Mouse (Mus musculus) CH12.LX (cell line): ENCODE results near the gene Cftr. TPM values are rescaled to one million over a fixed set of nuclear protein-coding genes. Genes with fewer than 3 reads are reported as not detected.

Experiments
- DNase-seq: peaks from one replicate; pipeline ENCODE4 v3.0.0-alpha.2; 2013; ENCODE audit errors: extremely low read depth
- H3K27ac ChIP-seq: 2 replicates; pipeline ENCODE4 v1.5.1; 2012; ENCODE audit warnings: low read depth, mild to moderate bottlenecking, control low read depth, moderate library complexity; ENCODE audit not compliant: insufficient read depth
- H3K27me3 ChIP-seq: replicated peaks from 2 replicates; pipeline ENCODE3; 2012; ENCODE audit warnings: inconsistent platforms
- H3K36me3 ChIP-seq, 2 experiments: replicated peaks in 1 of 2; 2 replicates each; pipeline versions ENCODE3 to v1.6.1; 2012; ENCODE audit warnings: inconsistent platforms in 1 of 2, low read length in 1 of 2, mild to moderate bottlenecking in 1 of 2, mixed read lengths in 1 of 2, moderate library complexity in 1 of 2; ENCODE audit not compliant: control insufficient read depth in 1 of 2, insufficient read depth in 1 of 2
- H3K4me1 ChIP-seq, 2 experiments: 2 replicates each; pipeline ENCODE4 v1.6.1; 2012; ENCODE audit warnings: inconsistent platforms in 1 of 2, moderate library complexity in 1 of 2; ENCODE audit not compliant: insufficient read depth in 2 of 2, control insufficient read depth in 1 of 2
- H3K4me2 ChIP-seq: 2 replicates; pipeline ENCODE4 v1.6.1; 2012; ENCODE audit warnings: low read depth, mild to moderate bottlenecking, control low read depth; ENCODE audit not compliant: poor library complexity, insufficient read depth, severe bottlenecking
- H3K4me3 ChIP-seq, 3 experiments: fragments of 150-350 bp in 1 of 3; sonication (generic) in 1 of 3; replicated peaks in 1 of 3; 2 replicates each; pipeline versions ENCODE3 to v1.5.1; 2011 to 2012; ENCODE audit warnings: low read depth in 2 of 3, low read length in 2 of 3, mild to moderate bottlenecking in 2 of 3, moderate library complexity in 2 of 3, control low read depth in 1 of 3, improper control_type of control experiment in 1 of 3, inconsistent platforms in 1 of 3, mixed read lengths in 1 of 3; ENCODE audit not compliant: poor library complexity in 1 of 3
- H3K79me2 ChIP-seq: replicated peaks from 2 replicates; pipeline ENCODE4 v1.6.1; 2012; ENCODE audit warnings: mild to moderate bottlenecking, moderate library complexity; ENCODE audit not compliant: control insufficient read depth, poor library complexity, insufficient read depth, severe bottlenecking; ENCODE audit errors: extremely low read depth
- H3K9ac ChIP-seq: 2 replicates; pipeline ENCODE4 v1.6.1; 2012; ENCODE audit warnings: low read depth, mild to moderate bottlenecking, control low read depth, moderate library complexity; ENCODE audit not compliant: insufficient read depth
- H3K9me3 ChIP-seq: replicated peaks from 2 replicates; pipeline ENCODE3; 2012; ENCODE audit warnings: low read length, inconsistent platforms, mixed read lengths
- CHD2 ChIP-seq: IDR thresholded peaks from 2 replicates; pipeline ENCODE4 v1.6.1; 2011; ENCODE audit warnings: low read length, improper control_type of control experiment
- ELF1 ChIP-seq: IDR thresholded peaks from 2 replicates; pipeline ENCODE4 v1.6.1; 2014; ENCODE audit warnings: low read depth, mild to moderate bottlenecking, inconsistent platforms, low read length, improper control_type of control experiment
- EP300 ChIP-seq: IDR thresholded peaks from 2 replicates; pipeline ENCODE4 v1.6.1; 2011; ENCODE audit warnings: low read length, improper control_type of control experiment
- ETS1 ChIP-seq: conservative IDR thresholded peaks from 2 replicates; pipeline ENCODE4 v1.6.1; 2012; ENCODE audit warnings: low read depth, mild to moderate bottlenecking, inconsistent platforms, low read length, improper control_type of control experiment, moderate library complexity
- HCFC1 ChIP-seq: IDR thresholded peaks from 2 replicates; pipeline ENCODE4 v1.6.1; 2012; ENCODE audit warnings: low read depth, mild to moderate bottlenecking, inconsistent platforms, low read length, improper control_type of control experiment
- IRF4 ChIP-seq: IDR thresholded peaks from 2 replicates; pipeline ENCODE4 v1.6.1; 2014; ENCODE audit warnings: low read depth, mild to moderate bottlenecking, inconsistent platforms, low read length, improper control_type of control experiment
- JUN ChIP-seq: IDR thresholded peaks from 2 replicates; pipeline ENCODE4 v1.6.1; 2011; ENCODE audit warnings: low read depth, mild to moderate bottlenecking, low read length, improper control_type of control experiment, moderate library complexity; ENCODE audit not compliant: insufficient read depth
- JUND ChIP-seq: conservative IDR thresholded peaks from 2 replicates; pipeline ENCODE4 v1.6.1; 2011; ENCODE audit warnings: low read depth, low read length, improper control_type of control experiment
- KAT2A ChIP-seq: IDR thresholded peaks from 2 replicates; pipeline ENCODE4 v1.6.1; 2012; ENCODE audit warnings: low read length, improper control_type of control experiment, inconsistent platforms; ENCODE audit not compliant: insufficient replicate concordance
- MEF2A ChIP-seq: IDR thresholded peaks from 2 replicates; pipeline ENCODE4 v1.6.1; 2014; ENCODE audit warnings: low read depth, mild to moderate bottlenecking, inconsistent platforms, low read length, improper control_type of control experiment, borderline replicate concordance
- MYC ChIP-seq: IDR thresholded peaks from 2 replicates; pipeline ENCODE4 v1.6.1; 2011; ENCODE audit warnings: low read depth, mild to moderate bottlenecking, improper control_type of control experiment, low read length
- NRF1 ChIP-seq: IDR thresholded peaks from 2 replicates; pipeline ENCODE4 v1.6.1; 2014; ENCODE audit warnings: low read depth, mild to moderate bottlenecking, inconsistent platforms, low read length, improper control_type of control experiment, moderate library complexity
- PAX5 ChIP-seq: IDR thresholded peaks from 2 replicates; pipeline ENCODE4 v1.6.1; 2012; ENCODE audit warnings: low read length, inconsistent platforms, mixed read lengths
- POLR2A ChIP-seq: IDR thresholded peaks from 2 replicates; pipeline ENCODE4 v1.6.1; 2011; ENCODE audit warnings: low read depth, mild to moderate bottlenecking, improper control_type of control experiment, low read length
- RCOR1 ChIP-seq: conservative IDR thresholded peaks from 2 replicates; pipeline ENCODE4 v1.6.1; 2012; ENCODE audit warnings: low read depth, mild to moderate bottlenecking, inconsistent platforms, low read length, improper control_type of control experiment
- SMC3 ChIP-seq: IDR thresholded peaks from 2 replicates; pipeline ENCODE4 v1.6.1; 2011; ENCODE audit warnings: low read depth, low read length, improper control_type of control experiment
- UBTF ChIP-seq: IDR thresholded peaks from 2 replicates; pipeline ENCODE4 v1.6.1; 2012; ENCODE audit warnings: low read depth, mild to moderate bottlenecking, inconsistent platforms, low read length, improper control_type of control experiment, moderate library complexity
- ZNF384 ChIP-seq: IDR thresholded peaks from 2 replicates; pipeline ENCODE4 v1.6.1; 2012; ENCODE audit warnings: low read depth, low read length, improper control_type of control experiment, inconsistent platforms
- dilution Hi-C: fragments of 300-500 bp; cut with MboI; formaldehyde crosslinking; loops from 2 replicates; pipeline ENCODE4 v1.14.3; 2020; ENCODE audit warnings: low sequenced_read_pairs; ENCODE audit not compliant: extremely low pct_unique_long_range_greater_than_20kb, extremely low pct_ligation_motif_present
- in situ Hi-C: fragments of 300-500 bp; cut with MboI; formaldehyde crosslinking; loops from 3 replicates; pipeline ENCODE4 v1.14.3; 2019; ENCODE audit warnings: low sequenced_read_pairs, low pct_ligation_motif_present, low pct_unique_long_range_greater_than_20kb, mixed read lengths
- polyA plus RNA-seq: library from polyadenylated mRNA; unstranded; fragments of >175 nt; gene quantifications from 2 replicates; pipeline ENCODE4 v1.2.1, GENCODE M21; 2012; ENCODE audit warnings: low read depth; ENCODE audit not compliant: insufficient read length
- total RNA-seq, 2 experiments: library from RNA; depleted of rRNA; stranded (reverse); fragments of 300-350 nt in 1 of 2; fragments of >200 nt in 1 of 2; gene quantifications; 2 replicates each; pipeline ENCODE4 v1.2.3; 2012 to 2014

Cftr gene
- total and polyA plus RNA-seq, 3 experiments = not detected

DNA sequence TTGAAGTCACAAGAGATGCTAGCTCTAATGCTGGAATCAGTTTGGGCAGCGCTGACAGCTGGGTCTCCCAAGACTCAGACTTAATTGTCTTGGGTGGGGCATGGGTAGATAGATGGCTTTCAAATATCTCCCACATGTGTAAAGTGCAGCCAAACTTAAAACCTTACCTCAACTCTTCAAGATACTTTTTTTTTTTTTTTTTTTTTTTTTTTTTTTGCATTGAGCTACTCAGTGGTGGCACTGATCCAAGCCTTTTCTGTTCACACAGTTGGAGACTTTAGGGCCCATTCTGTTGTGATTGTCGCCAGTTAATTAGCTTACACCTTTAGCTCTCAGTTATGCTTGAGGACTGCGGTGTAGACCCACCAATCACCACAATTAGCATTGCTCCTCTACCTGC is 198.6 kb downstream of the Cftr start:
- dilution Hi-C loops = no loop called here
- peaks cover 7 to 33% of the 10 kb centered on the region in 2 experiments; a peak in 3 of 4 replicates for H3K4me1 ChIP-seq
- DNase-seq = no peak
- TF ChIP-seq ZNF384 (peak; percentile 57; the same call in 1 of the 2 replicates), HCFC1 (no peak)
- H3K79me2 ChIP-seq = no peaks in the 10 kb centered on the region
- H3K9ac ChIP-seq = no peak overlapping the region
- H3K36me3 ChIP-seq = no peaks in the 10 kb centered on the region
- H3K27me3 ChIP-seq = no peaks in the 10 kb centered on the region
- H3K9me3 ChIP-seq = no peaks in the 10 kb centered on the region
- no peak overlapping the region for H3K4me3 ChIP-seq
- no peak overlapping the region for H3K4me2 ChIP-seq
- H3K27ac ChIP-seq = no peak overlapping the region
- in situ Hi-C loops = loop anchor here (25.0 kb wide), 2 partner anchors 282 to 457 kb away; no protein-coding TSS in a partner anchor

GRCm38 (mm10) chr6:18369723-18370122 is 199.2 kb downstream of the Cftr start:
- dilution Hi-C loops (no loop called here), in situ Hi-C loops (loop anchor here (25.0 kb wide), 2 partner anchors 282 to 457 kb away; no protein-coding TSS in a partner anchor)
- H3K4me3 ChIP-seq = no peak overlapping the region
- peak; percentile 11 for DNase-seq
- H3K36me3 ChIP-seq = no peaks in the 10 kb centered on the region
- no peak for TF ChIP-seq NRF1
- no peak for TF ChIP-seq POLR2A
- no peak for TF ChIP-seq PAX5
- TF ChIP-seq RCOR1 = no peak
- TF ChIP-seq SMC3 = no peak
- TF ChIP-seq KAT2A = no peak
- no peak for TF ChIP-seq HCFC1
- no peak for TF ChIP-seq EP300
- no peak for TF ChIP-seq IRF4
- no peak for TF ChIP-seq JUND
- TF ChIP-seq ETS1 = no peak
- no peak for TF ChIP-seq CHD2
- no peak for TF ChIP-seq JUN
- TF ChIP-seq MEF2A = no peak
- no peak for TF ChIP-seq UBTF
- TF ChIP-seq ELF1 = no peak
- TF ChIP-seq MYC = no peak
- no peaks in the 10 kb centered on the region for H3K9me3 ChIP-seq
- no peaks in the 10 kb centered on the region for H3K79me2 ChIP-seq
- H3K4me1 ChIP-seq = peaks cover 7 to 33% of the 10 kb centered on the region in 2 experiments; a peak in 3 of 4 replicates
- peak overlapping the region; percentile 4; the same call in 1 of the 2 replicates for H3K4me2 ChIP-seq
- no peak overlapping the region for H3K9ac ChIP-seq
- no peak overlapping the region for H3K27ac ChIP-seq
- H3K27me3 ChIP-seq = no peaks in the 10 kb centered on the region

Other genes with a start within 250 kb of the Cftr start
- gene Wnt2, start 140.1 kb upstream of the Cftr start, total RNA-seq (2012; rRNA removed) = not detected in 2 replicates
- gene Wnt2, start 140.1 kb upstream of the Cftr start, total RNA-seq (2014; rRNA removed) = not detected in 2 replicates
- gene Wnt2, start 140.1 kb upstream of the Cftr start, polyA plus RNA-seq = not detected in 2 replicates
- gene Asz1, start 61.6 kb upstream of the Cftr start, total RNA-seq (2012; rRNA removed) = not detected in 2 replicates
- not detected in 2 replicates for gene Asz1, start 61.6 kb upstream of the Cftr start, total RNA-seq (2014; rRNA removed)
- not detected in 2 replicates for gene Asz1, start 61.6 kb upstream of the Cftr start, polyA plus RNA-seq